Mouse (Mus musculus): Measurements from ENCODE around the gene Tesmin.

DNA sequence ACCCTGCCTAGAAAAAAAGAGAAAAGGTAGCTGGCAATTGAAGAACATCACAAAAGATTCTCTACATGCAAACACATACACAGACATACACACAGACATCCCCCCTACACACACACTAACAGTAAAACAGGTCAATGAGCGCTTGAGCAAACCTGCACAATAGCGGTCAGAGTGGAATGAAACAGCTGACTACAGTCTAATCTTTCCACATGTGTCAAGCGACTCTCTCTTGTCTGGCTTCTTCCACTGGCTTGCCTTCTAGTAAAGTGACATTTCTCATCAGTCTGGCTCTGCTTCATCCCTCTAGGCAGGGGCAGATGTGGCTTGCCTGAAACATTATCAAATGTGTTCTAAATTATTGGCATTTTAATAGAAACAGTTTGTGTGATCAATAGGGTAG, 5.6 kb downstream of the Tesmin start:
- TF ChIP-seq CTCF (IDR thresholded peaks at IDR 0.05; ENCODE audit: low read depth) (no peak), EP300 (IDR thresholded peaks at IDR 0.05; ENCODE audit: low read depth) (no peak)
